11 mouse cellular contexts compared by ENCODE assay signal in genomic region chr5:147314646-147315431, GRCm38 (mm10). TPM values are rescaled to one million over a fixed set of nuclear protein-coding genes. Genes with fewer than 3 reads are reported as not detected.
DNase-seq lines count a peak whose midpoint lies in the region; ATAC-seq and TF ChIP-seq lines count a peak whose summit lies in the region.
"Had no signal": no experiment of that assay in that cellular context is flagged by ENCODE, and none has a peak within 500 bp of the region (broad histone marks: within the 10 kb centered on the region; RNA-seq: fewer than 3 reads in every experiment).

No protein-coding gene starts in this region.

- peak overlapping the region; percentile 41 for H3K4me3 ChIP-seq in intestine, embryonic 15.5 days (replicated peaks)
- no peak overlapping the region for H3K4me3 ChIP-seq in stomach, postnatal 0 days (ENCODE audit: low read depth, low read length)
- H3K4me3 ChIP-seq in lung, adult 2 months (replicated peaks; ENCODE audit: extremely low read depth, low read depth, low read length), result no peak overlapping the region
- H3K4me3 ChIP-seq: embryonic facial prominence, embryonic 12.5 days; neural tube, embryonic 12.5 days had no signal

- peak; percentile 42 for DNase-seq in embryo, embryonic 9.5 days (ENCODE audit: extremely low spot score)
- no peak for DNase-seq in embryo, embryonic 11 days
- peak; percentile 53 for DNase-seq in retina, postnatal 1 day
- DNase-seq in retina, embryonic 14.5 days (ENCODE audit: low spot score), result no peak
- DNase-seq in stomach, postnatal 0 days (ENCODE audit: low spot score), result no peak
- no peak for DNase-seq in right cerebral cortex, postnatal 36 days (ENCODE audit: low spot score in 2 of 2)
- DNase-seq in lung, adult 2 months, result no peak

- peak; percentile 39 for ATAC-seq in intestine, embryonic 15.5 days
- peak; percentile 51 for ATAC-seq in stomach, postnatal 0 days (ENCODE audit: low FRiP score, low TSS enrichment)
- ATAC-seq: CD4-positive, CD25-positive, alpha-beta regulatory T cell, adult 4 months had no signal

- H3K9ac ChIP-seq in intestine, embryonic 15.5 days, result peak overlapping the region; percentile 56
- no peak overlapping the region for H3K9ac ChIP-seq in stomach, postnatal 0 days (ENCODE audit: low read length)
- H3K9ac ChIP-seq: embryonic facial prominence, embryonic 12.5 days; neural tube, embryonic 12.5 days had no signal

- H3K27me3 ChIP-seq in intestine, embryonic 15.5 days (replicated peaks), result peaks cover 80% of the 10 kb centered on the region
- H3K27me3 ChIP-seq in stomach, postnatal 0 days (ENCODE audit: control insufficient read depth, insufficient read depth, low read length), result peaks cover 23% of the 10 kb centered on the region; the same call in 1 of the 2 replicates

- 2% methylated on average over 39 of the region's 39 CpGs for WGBS in intestine, embryonic 15.5 days
- WGBS in stomach, postnatal 0 days, result 3% methylated on average over 39 of the region's 39 CpGs
- WGBS in lung, adult 2 months, result 1% methylated on average over 39 of the region's 39 CpGs

- TF ChIP-seq CTCF in stomach, postnatal 0 days (IDR thresholded peaks at IDR 0.05; ENCODE audit: low read depth), result no peak
- TF ChIP-seq CTCF in lung, adult 2 months (IDR thresholded peaks at IDR 0.05; ENCODE audit: insufficient read depth, low read length), result no peak

- H3K4me2 ChIP-seq in intestine, embryonic 15.5 days (replicated peaks), result peak overlapping the region; percentile 60
- no peak overlapping the region for H3K4me2 ChIP-seq in stomach, postnatal 0 days (replicated peaks; ENCODE audit: low read depth)
- H3K4me2 ChIP-seq: embryonic facial prominence, embryonic 12.5 days; neural tube, embryonic 12.5 days had no signal

- TF ChIP-seq EP300 in stomach, postnatal 0 days (optimal IDR thresholded peaks at IDR 0.05), result no peak

- no peaks in the 10 kb centered on the region for H3K36me3 ChIP-seq in intestine, embryonic 15.5 days
- H3K36me3 ChIP-seq in stomach, postnatal 0 days (ENCODE audit: control insufficient read depth, insufficient read depth, low read length), result no peaks in the 10 kb centered on the region
- H3K36me3 ChIP-seq: embryonic facial prominence, embryonic 12.5 days; neural tube, embryonic 12.5 days had no signal

- TF ChIP-seq POLR2A in lung, adult 2 months (IDR thresholded peaks at IDR 0.05; ENCODE audit: borderline replicate concordance, extremely low read depth, low read depth, low read length), result no peak

- H3K27ac ChIP-seq in intestine, embryonic 15.5 days, result peak overlapping the region; percentile 89
- no peak overlapping the region for H3K27ac ChIP-seq in stomach, postnatal 0 days (replicated peaks)
- H3K27ac ChIP-seq: embryonic facial prominence, embryonic 12.5 days; neural tube, embryonic 12.5 days had no signal

- H3K4me1 ChIP-seq in intestine, embryonic 15.5 days (replicated peaks), result no peaks in the 10 kb centered on the region
- H3K4me1 ChIP-seq in stomach, postnatal 0 days (replicated peaks; ENCODE audit: control insufficient read depth, insufficient read depth), result no peaks in the 10 kb centered on the region
- H3K4me1 ChIP-seq in lung, adult 2 months (ENCODE audit: control insufficient read depth, insufficient read depth, low read length), result no peaks in the 10 kb centered on the region
- H3K4me1 ChIP-seq: embryonic facial prominence, embryonic 12.5 days had no signal

- H3K9me3 ChIP-seq in intestine, embryonic 15.5 days, result no peaks in the 10 kb centered on the region
- no peaks in the 10 kb centered on the region for H3K9me3 ChIP-seq in stomach, postnatal 0 days (ENCODE audit: control insufficient read depth, low read length)
- H3K9me3 ChIP-seq: embryonic facial prominence, embryonic 12.5 days; neural tube, embryonic 12.5 days had no signal

RNA-seq across cellular contexts. Expression of gene Urad, which starts 7.4 kb away (rescaled TPM):
- polyA plus RNA-seq in intestine, embryonic 15.5 days (2015; fragmentation: Nextera tagmentation; extraction: Ambion mirVana), result 1.6 and 1.7 TPM in 2 replicates
- not detected in 2 replicates for polyA plus RNA-seq in stomach, postnatal 0 days (2015; fragmentation: Nextera tagmentation; extraction: Ambion mirVana)
- not detected in 2 replicates for polyA plus RNA-seq in lung, adult 2 months (2012; rRNA removed)
- polyA plus RNA-seq: CD4-positive, CD25-positive, alpha-beta regulatory T cell, adult 4 months; embryonic facial prominence, embryonic 12.5 days; neural tube, embryonic 12.5 days had no signal

RNA-seq across cellular contexts. Expression of gene Cdx2, which starts 7.8 kb away (rescaled TPM):
- polyA plus RNA-seq in intestine, embryonic 15.5 days (2015; fragmentation: Nextera tagmentation; extraction: Ambion mirVana), result 36.0 and 38.2 TPM in 2 replicates
- 0.05 and 0.06 TPM in 2 replicates for polyA plus RNA-seq in stomach, postnatal 0 days (2015; fragmentation: Nextera tagmentation; extraction: Ambion mirVana)
- 0.85 TPM in 1 of 2 replicates, not detected in the other for polyA plus RNA-seq in lung, adult 2 months (2012; rRNA removed)
- polyA plus RNA-seq: CD4-positive, CD25-positive, alpha-beta regulatory T cell, adult 4 months; embryonic facial prominence, embryonic 12.5 days; neural tube, embryonic 12.5 days had no signal

RNA-seq across cellular contexts. Expression of gene Pdx1, which starts 45.1 kb away (rescaled TPM):
- polyA plus RNA-seq in intestine, embryonic 15.5 days (2015; fragmentation: Nextera tagmentation; extraction: Ambion mirVana), result 5.7 and 5.8 TPM in 2 replicates
- 3.0 and 3.6 TPM in 2 replicates for polyA plus RNA-seq in stomach, postnatal 0 days (2015; fragmentation: Nextera tagmentation; extraction: Ambion mirVana)
- not detected in 2 replicates for polyA plus RNA-seq in lung, adult 2 months (2012; rRNA removed)
- polyA plus RNA-seq: CD4-positive, CD25-positive, alpha-beta regulatory T cell, adult 4 months; embryonic facial prominence, embryonic 12.5 days; neural tube, embryonic 12.5 days had no signal

Comparison
In these comparisons a context has a peak if more than half of its experiments do, and no peak if none do; other contexts are left out.
1. DNase-seq: peak in embryo, embryonic 9.5 days (single experiment) and retina, postnatal 1 day (single experiment); none in embryo, embryonic 11 days (single experiment), retina, embryonic 14.5 days (single experiment), stomach, postnatal 0 days (single experiment), right cerebral cortex, postnatal 36 days (0 of 2) and lung, adult 2 months (single experiment).
2. RNA of gene Cdx2, which starts 7.8 kb away (polyA plus RNA-seq): 36.0 to 38.2 TPM in intestine, embryonic 15.5 days; 0.05 to 0.06 TPM in stomach, postnatal 0 days and 0.85 TPM in lung, adult 2 months; every median in the first group is over 10 times any median in the second.